Mouse (Mus musculus) left cerebral cortex, adult 6 months (tissue): Measurements from ENCODE around the gene Serf2. TPM values are rescaled to one million over a fixed set of nuclear protein-coding genes. Genes with fewer than 3 reads are reported as not detected.

Experiments used
- long read RNA-seq, 2 experiments: library from polyadenylated mRNA; unstranded; transcript quantifications; one replicate each; pipeline ENCODE4 v2.0.0; 2019 to 2020
- polyA plus RNA-seq: library from polyadenylated mRNA; unstranded; fragments of <200 nt; fragmentation: Nextera tagmentation; gene quantifications from 2 replicates; pipeline ENCODE4 v1.2.3, GENCODE M21; 2021

Gene Serf2
- 612 and 693 TPM in 2 replicates for polyA plus RNA-seq
- long read RNA-seq, experiment 1, transcript Serf2-203 (2 exons, 3,105 nt), result minor isoform, 12 of 409 reads
- long read RNA-seq, experiment 1, transcript Serf2-201 (3 exons, 525 nt), result minor isoform, 17 of 409 reads
- long read RNA-seq, experiment 1, transcript Serf2-202 (3 exons, 876 nt), result minor isoform, 12 of 409 reads
- long read RNA-seq, experiment 1, transcript Serf2-204 (3 exons, 3,056 nt), result major isoform, 342 of 409 reads
- long read RNA-seq, experiment 1, partial matches to known transcripts, result 10 of 409 reads
- long read RNA-seq, experiment 1, other reads (novel, unspliced or antisense), result 16 of 409 reads
- long read RNA-seq, experiment 2, transcript Serf2-201 (3 exons, 525 nt), result minor isoform, 18 of 570 reads
- long read RNA-seq, experiment 2, transcript Serf2-202 (3 exons, 876 nt), result minor isoform, 8 of 570 reads
- long read RNA-seq, experiment 2, transcript Serf2-204 (3 exons, 3,056 nt), result major isoform, 521 of 570 reads
- long read RNA-seq, experiment 2, partial matches to known transcripts, result 9 of 570 reads
- long read RNA-seq, experiment 2, other reads (novel, unspliced or antisense), result 14 of 570 reads

DNA sequence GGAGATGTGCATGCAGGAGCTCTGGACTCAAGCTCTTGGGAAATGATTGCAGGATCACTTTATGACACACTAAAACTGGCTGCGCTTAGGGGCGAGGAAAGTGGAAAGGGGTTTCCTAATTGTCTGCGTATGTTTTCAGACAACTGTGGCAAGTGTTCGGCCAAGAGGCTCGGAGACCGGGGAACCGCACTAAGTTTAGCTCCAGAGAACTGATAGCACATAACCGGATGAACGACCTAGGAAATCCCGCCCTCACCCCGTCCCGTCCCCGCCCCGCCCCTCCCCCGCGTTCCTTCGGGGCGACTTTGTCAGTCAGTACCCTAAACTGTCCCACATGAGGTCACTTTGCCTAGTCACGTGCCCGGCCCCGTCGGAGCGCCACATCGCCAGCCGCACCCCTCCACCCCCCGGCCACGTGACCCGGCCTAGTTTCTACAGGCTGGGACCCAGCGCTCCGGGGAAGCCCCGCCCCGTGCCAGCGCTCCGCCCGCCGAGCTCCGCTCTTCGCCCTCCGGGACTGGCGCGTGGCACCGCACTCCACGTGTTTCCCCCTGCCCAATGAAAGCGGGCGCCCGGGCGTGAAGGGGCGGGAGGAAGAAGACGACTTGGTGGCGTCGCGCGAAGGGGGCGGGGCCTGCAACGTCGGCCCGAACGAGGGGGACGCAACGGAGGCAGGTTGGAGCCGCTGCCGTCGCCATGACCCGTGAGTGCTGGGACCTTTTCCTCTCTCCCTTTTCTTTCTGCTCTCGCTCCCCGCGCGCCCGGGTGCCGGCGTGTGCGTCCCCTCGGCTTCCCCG is at the start of gene Serf2:
Gene Serf2 (plus strand): TSS at position 457 of the 797 bp plus-strand sequence.

DNA sequence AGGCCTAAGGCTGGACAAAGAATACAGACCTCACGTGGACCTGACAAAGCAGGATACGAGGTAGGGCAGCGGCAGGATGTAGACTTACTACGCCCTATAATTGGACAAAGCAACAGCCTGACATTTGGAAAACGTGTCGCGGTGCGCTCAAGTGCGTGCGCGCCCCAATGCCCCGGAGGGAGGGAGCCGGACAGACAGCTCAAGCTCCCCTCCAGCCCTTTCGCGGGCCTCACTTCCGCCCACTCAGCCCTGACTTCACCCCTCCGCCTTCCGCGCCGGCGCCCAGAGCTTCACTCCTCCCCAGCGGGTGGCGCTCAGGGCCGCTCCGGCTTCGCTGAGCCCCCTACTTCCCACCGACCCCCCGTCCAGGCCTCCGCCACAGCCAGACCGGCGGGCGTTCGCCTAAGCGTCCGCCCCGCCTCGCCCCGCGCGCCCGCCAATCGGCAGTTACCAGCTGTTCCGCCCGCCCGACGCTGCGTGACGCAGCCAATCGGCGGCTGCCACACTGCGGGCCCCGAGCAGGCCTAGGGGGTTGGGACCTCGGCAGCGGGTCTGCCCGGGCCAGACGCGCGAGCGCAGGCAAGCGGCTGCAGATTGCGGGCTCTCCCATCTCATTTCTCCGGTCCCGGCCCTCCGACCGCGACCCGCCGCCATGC is 35.5 kb upstream of the Serf2 start, which contains the start of the genes Pdia3 and Catsper2:
Gene Pdia3 (plus strand): TSS at position 389 of the 656 bp plus-strand sequence.
Gene Catsper2 (minus strand): TSS at position 406 of the 656 bp plus-strand sequence.

DNA sequence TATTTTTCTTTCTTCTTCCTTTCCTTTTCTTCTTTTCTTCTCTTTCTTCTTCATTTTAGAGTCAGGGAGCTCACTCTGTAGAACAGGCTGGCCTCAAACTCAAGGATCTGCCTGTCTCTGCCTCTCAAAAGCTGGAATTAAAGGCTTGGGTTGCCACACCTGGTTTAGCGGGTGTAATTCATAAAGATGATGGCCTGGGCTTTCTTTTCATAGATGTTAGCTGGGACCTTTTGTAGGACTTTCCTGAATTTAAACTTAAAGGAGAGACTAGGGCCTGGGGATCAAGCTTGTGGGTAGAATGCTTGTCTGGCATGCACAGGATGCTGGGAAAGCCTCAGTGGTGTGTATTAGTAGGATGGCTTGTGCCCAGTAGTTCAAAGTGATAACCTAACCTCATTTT is 4.8 kb upstream of the Serf2 start, which contains the start of gene Ell3:
Gene Ell3 (minus strand): TSS at position 101 of the 400 bp plus-strand sequence.

GRCm38 (mm10) chr2:121452990-121453389 is 4.0 kb downstream of the Serf2 start, which contains the start of gene Hypk:
Gene Hypk (plus strand): TSS chr2:121453290.

DNA sequence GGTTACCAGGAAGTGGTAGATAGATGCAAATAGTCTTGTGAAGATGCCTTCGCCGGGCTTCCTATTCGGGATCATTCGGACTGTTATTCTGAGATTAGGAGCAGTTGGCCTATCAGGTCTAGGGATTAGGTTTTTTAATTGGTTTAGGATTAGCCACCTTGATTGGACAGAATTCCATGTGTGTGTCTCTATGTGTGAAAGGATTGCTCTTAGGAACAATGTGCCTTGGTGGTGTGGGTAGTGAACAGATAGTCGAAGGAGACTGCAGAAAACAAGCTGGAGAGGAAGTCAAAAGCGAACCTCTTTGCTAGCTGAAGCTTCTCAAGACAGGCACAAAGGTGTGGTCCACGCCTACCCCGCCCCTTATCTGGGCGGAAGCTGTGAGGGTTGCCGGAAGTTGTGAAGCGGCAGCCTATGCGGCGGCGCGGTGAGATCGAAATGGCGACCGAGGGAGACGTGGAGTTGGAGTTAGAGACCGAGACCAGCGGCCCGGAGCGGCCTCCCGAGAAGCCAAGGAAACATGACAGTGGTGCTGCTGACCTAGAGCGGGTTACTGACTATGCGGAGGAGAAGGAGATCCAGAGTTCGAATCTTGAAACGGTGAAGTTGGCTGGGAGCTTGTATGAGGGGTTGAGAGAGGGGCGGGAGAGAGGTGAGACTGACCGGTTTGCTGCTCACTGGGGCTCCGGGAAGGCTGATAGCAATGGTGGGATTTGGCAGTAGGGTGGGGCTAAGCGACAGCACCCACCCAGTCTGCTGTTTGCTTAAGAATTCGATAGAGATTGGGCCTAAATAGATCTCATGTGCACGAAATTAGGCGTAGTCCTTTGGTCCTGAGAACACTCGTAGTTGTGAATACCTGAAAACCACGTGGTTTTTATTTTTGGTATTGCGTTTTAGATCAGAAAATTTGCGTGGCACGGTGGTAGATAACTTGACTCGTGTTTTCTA is 8.0 kb downstream of the Serf2 start, which contains the start of gene Serinc4:
Gene Serinc4 (minus strand): TSS at position 90 of the 951 bp plus-strand sequence.

DNA sequence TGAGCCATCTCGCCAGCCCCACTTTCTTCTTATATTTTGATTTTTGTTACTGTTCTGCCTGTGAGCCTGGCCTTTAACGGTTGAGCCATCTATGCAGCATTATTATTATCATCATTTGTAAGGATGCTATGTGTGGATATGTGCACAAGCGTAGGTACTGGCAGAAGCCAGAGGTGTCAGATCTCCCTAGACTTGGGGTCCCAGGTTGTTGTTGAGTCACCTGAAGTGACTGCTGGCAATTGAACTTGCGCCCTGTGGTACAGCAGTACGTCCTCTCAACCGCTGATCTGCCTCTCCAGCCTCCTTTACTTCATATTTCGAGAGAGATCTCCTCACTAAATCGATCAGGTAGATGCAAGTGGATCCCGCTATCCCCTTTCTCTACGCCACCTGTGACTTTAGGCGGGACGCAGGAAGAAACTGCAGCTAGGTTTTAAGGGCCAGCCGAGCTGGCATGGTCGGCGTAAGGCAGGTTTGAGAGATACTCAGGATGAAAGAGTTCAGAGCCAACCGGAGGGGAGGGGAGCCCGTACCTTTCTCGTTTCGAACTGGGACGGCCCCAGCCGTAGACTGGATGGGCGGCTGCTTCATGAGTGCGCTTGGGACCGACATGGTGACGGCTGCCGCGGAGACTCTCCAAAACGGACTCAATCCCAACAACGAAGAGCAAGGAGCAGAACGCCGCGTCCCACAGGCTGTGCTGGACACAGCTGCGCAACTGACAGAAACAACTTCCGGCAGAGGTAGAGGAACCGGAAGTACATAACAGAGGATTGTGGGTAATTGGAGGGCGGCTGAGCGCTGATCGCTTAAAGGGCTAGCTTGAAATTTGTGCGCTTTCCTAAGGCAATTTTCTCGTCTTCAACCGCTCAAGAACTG is 24.5 kb downstream of the Serf2 start, which contains the start of gene Mfap1b:
Gene Mfap1b (minus strand): TSS at position 767 of the 879 bp plus-strand sequence.

GRCm38 (mm10) chr2:121505942-121506882 is 57.2 kb downstream of the Serf2 start, which contains the start of the genes Mfap1a and Wdr76:
Gene Mfap1a (minus strand): TSS chr2:121506665.
Gene Wdr76 (plus strand): TSS chr2:121506723.

Other genes starting within 250 kb of the Serf2 start
- gene Trp53bp1, start 177.8 kb upstream of the Serf2 start, polyA plus RNA-seq, result 20.2 and 28.1 TPM in 2 replicates
- gene Map1a, start 159.6 kb upstream of the Serf2 start, polyA plus RNA-seq, result 116 and 149 TPM in 2 replicates
- gene Ppip5k1, start 93.8 kb upstream of the Serf2 start, polyA plus RNA-seq, result 24.7 and 28.6 TPM in 2 replicates
- 304 and 453 TPM in 2 replicates for gene Ckmt1, start 91.5 kb upstream of the Serf2 start, polyA plus RNA-seq
- gene Strc, start 62.0 kb upstream of the Serf2 start, polyA plus RNA-seq, result 0.04 TPM in 1 of 2 replicates, not detected in the other
- 77.7 and 103 TPM in 2 replicates for gene Pdia3, start 35.4 kb upstream of the Serf2 start, polyA plus RNA-seq
- gene Catsper2, start 35.4 kb upstream of the Serf2 start, polyA plus RNA-seq, result 0.81 and 1.7 TPM in 2 replicates
- gene Ell3, start 4.9 kb upstream of the Serf2 start, polyA plus RNA-seq, result 0.90 and 1.5 TPM in 2 replicates
- gene Hypk, start 4.1 kb downstream of the Serf2 start, polyA plus RNA-seq, result 97.5 and 119 TPM in 2 replicates
- gene Serinc4, start 7.6 kb downstream of the Serf2 start, polyA plus RNA-seq, result 0.21 TPM in 1 of 2 replicates, not detected in the other
- 37.3 and 49.3 TPM in 2 replicates for gene Mfap1b, start 24.9 kb downstream of the Serf2 start, polyA plus RNA-seq
- 11.3 and 13.6 TPM in 2 replicates for gene Mfap1a, start 57.5 kb downstream of the Serf2 start, polyA plus RNA-seq
- gene Wdr76, start 57.5 kb downstream of the Serf2 start, polyA plus RNA-seq, result 1.5 and 1.7 TPM in 2 replicates